Mouse (Mus musculus): ENCODE measurements around the gene Idh3b.

GRCm38 (mm10) chr2:130268074-130268473, 16.3 kb downstream of the Idh3b start:
- TF ChIP-seq CTCF (conservative IDR thresholded peaks at IDR 0.05; ENCODE audit: insufficient read depth, insufficient read length, low read depth, low read length) (no peak), POLR2A (IDR thresholded peaks at IDR 0.05; ENCODE audit: low read depth, low read length) (no peak)
